Mouse (Mus musculus) testis, adult 2 months (tissue): Measurements from ENCODE around the gene Cnbp. TPM values are rescaled to one million over a fixed set of nuclear protein-coding genes. Genes with fewer than 3 reads are reported as not detected.

ENCODE experiments used
- H3K27ac ChIP-seq: fragments of 200-500 bp; 2 replicates; pipeline ENCODE4 v1.5.1; 2012; ENCODE audit warnings: low read depth, low read length; ENCODE audit not compliant: control insufficient read depth, insufficient read depth
- H3K27me3 ChIP-seq: fragments of 200-500 bp; 2 replicates; pipeline ENCODE4 v1.6.1; 2012; ENCODE audit warnings: mild to moderate bottlenecking, low read length, moderate library complexity; ENCODE audit not compliant: control insufficient read depth, insufficient read depth
- H3K36me3 ChIP-seq: fragments of 200-500 bp; 2 replicates; pipeline ENCODE4 v1.6.1; 2012; ENCODE audit warnings: mild to moderate bottlenecking, low read length; ENCODE audit not compliant: control insufficient read depth, insufficient read depth
- H3K4me1 ChIP-seq: fragments of 200-500 bp; 2 replicates; pipeline ENCODE4 v1.6.1; 2012; ENCODE audit warnings: low read length; ENCODE audit not compliant: control insufficient read depth, insufficient read depth
- H3K4me3 ChIP-seq: fragments of 200-500 bp; 2 replicates; pipeline ENCODE4 v1.5.1; 2012; ENCODE audit warnings: low read depth, mild to moderate bottlenecking, low read length, moderate library complexity, mixed read lengths; ENCODE audit not compliant: control insufficient read depth
- CTCF ChIP-seq: fragments of 200-500 bp; IDR thresholded peaks from 2 replicates; pipeline ENCODE4 v1.5.1; 2012; ENCODE audit warnings: low read depth, mild to moderate bottlenecking, inconsistent platforms, low read length, moderate library complexity; ENCODE audit not compliant: control insufficient read depth, insufficient read depth, insufficient replicate concordance
- POLR2A ChIP-seq: fragments of 200-500 bp; IDR thresholded peaks from 2 replicates; pipeline ENCODE4 v1.6.1; 2012; ENCODE audit warnings: low read depth, mild to moderate bottlenecking, inconsistent platforms, low read length, moderate library complexity; ENCODE audit not compliant: control insufficient read depth
- polyA plus RNA-seq: library from polyadenylated mRNA; depleted of rRNA; stranded (reverse); fragments of >200 nt; gene quantifications from 2 replicates; pipeline ENCODE4 v1.2.3, GENCODE M21; 2012; rRNA removed

The Cnbp gene
- 111 and 130 TPM in 2 replicates for polyA plus RNA-seq

GRCm38 (mm10) chr6:87850900-87851614 is at the start of gene Cnbp:
Cnbp (minus strand) TSS chr6:87851106.
- H3K27ac ChIP-seq, result peak within 1 kb of the TSS; percentile 100
- no peak for TF ChIP-seq CTCF
- peak; percentile 99 for TF ChIP-seq POLR2A

GRCm38 (mm10) chr6:87898028-87898427 is 47.1 kb upstream of the Cnbp start:
- no peaks in the 10 kb centered on the region for H3K4me1 ChIP-seq
- no peaks in the 10 kb centered on the region for H3K27me3 ChIP-seq
- H3K36me3 ChIP-seq, result peaks cover 1% of the 10 kb centered on the region; the same call in 1 of the 2 replicates
- H3K27ac ChIP-seq, result no peak overlapping the region
- TF ChIP-seq CTCF (no peak), POLR2A (no peak)
- H3K4me3 ChIP-seq, result no peak overlapping the region

More at GRCm38 (mm10) chr6:87850900-87851614, at the start of gene Cnbp:
- H3K36me3 ChIP-seq, result no peaks in the 10 kb centered on the region
- H3K27me3 ChIP-seq, result no peaks in the 10 kb centered on the region
- peaks cover 6% of the 10 kb centered on the region for H3K4me1 ChIP-seq
- peak within 1 kb of the TSS; percentile 98 for H3K4me3 ChIP-seq

GRCm38 (mm10) chr6:87893931-87894330 is 43.0 kb upstream of the Cnbp start:
- H3K27ac ChIP-seq, result no peak overlapping the region
- H3K36me3 ChIP-seq, result peaks cover 3% of the 10 kb centered on the region
- H3K27me3 ChIP-seq, result no peaks in the 10 kb centered on the region
- H3K4me3 ChIP-seq, result no peak overlapping the region
- TF ChIP-seq CTCF (no peak), POLR2A (no peak)
- no peaks in the 10 kb centered on the region for H3K4me1 ChIP-seq

- Histone ChIP-seq H3K27me3 (no peaks in the 10 kb centered on the region), H3K36me3 (peaks cover 3% of the 10 kb centered on the region), H3K4me1 (peaks cover 7% of the 10 kb centered on the region), H3K4me3 (peak within 1 kb of the TSS; percentile 96), H3K27ac (peak within 1 kb of the TSS; percentile 67)
- TF ChIP-seq CTCF (peak; percentile 86), POLR2A (peak; percentile 87)
Observed at GRCm38 (mm10) chr6:87887594-87888233, 36.8 kb upstream of the Cnbp start, which contains the start of gene Copg1. Copg1 (plus strand) TSS chr6:87887814.

DNA sequence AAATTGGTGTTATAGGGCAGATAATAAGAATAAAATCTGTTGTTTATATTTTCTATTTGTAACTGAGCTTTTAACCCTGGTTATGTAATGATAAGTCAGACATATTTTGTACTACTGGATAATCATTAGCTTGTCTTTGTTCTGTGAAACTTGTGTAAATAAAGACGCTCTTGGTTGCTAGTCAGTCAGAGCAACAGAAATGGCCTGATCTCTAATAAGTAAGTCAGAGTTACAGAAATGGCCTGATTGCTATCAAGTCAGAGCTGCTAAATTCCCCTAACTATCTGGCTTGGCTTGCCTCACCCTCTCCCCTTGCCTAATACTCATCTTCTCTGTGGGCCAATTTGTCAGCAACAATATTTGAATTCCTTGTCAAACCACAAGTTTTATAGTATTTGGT is 35.8 kb upstream of the Cnbp start:
- no peak overlapping the region for H3K4me3 ChIP-seq
- H3K36me3 ChIP-seq, result peaks cover 3% of the 10 kb centered on the region
- TF ChIP-seq POLR2A (no peak), CTCF (no peak)
- H3K4me1 ChIP-seq, result peaks cover 7% of the 10 kb centered on the region
- no peaks in the 10 kb centered on the region for H3K27me3 ChIP-seq
- H3K27ac ChIP-seq, result no peak overlapping the region

- TF ChIP-seq CTCF, result no peak
- no peak for TF ChIP-seq POLR2A
- Histone ChIP-seq H3K27ac (no peak overlapping the region), H3K4me3 (no peak overlapping the region), H3K4me1 (peaks cover 7% of the 10 kb centered on the region), H3K36me3 (no peaks in the 10 kb centered on the region), H3K27me3 (no peaks in the 10 kb centered on the region)
Observed at GRCm38 (mm10) chr6:87882816-87883215, 31.9 kb upstream of the Cnbp start.

GRCm38 (mm10) chr6:87882221-87882620 is 31.3 kb upstream of the Cnbp start:
- TF ChIP-seq CTCF, result no peak
- no peak for TF ChIP-seq POLR2A
- H3K4me3 ChIP-seq, result no peak overlapping the region
- peaks cover 3% of the 10 kb centered on the region for H3K4me1 ChIP-seq
- no peaks in the 10 kb centered on the region for H3K27me3 ChIP-seq
- no peak overlapping the region for H3K27ac ChIP-seq
- no peaks in the 10 kb centered on the region for H3K36me3 ChIP-seq
